Mouse (Mus musculus) spleen, adult 2 months (tissue): ENCODE results near the gene Dhx30.

Experiments
- CTCF ChIP-seq: fragments of 200-500 bp; IDR thresholded peaks from 2 replicates; pipeline ENCODE4 v1.5.1; 2011; ENCODE audit warnings: mild to moderate bottlenecking, inconsistent platforms; ENCODE audit not compliant: insufficient read depth, insufficient read length, insufficient replicate concordance; ENCODE audit errors: extremely low read depth
- POLR2A ChIP-seq: fragments of 200-500 bp; IDR thresholded peaks from 2 replicates; pipeline ENCODE4 v1.6.1; 2011; ENCODE audit warnings: low read depth, low read length, inconsistent platforms

DNA sequence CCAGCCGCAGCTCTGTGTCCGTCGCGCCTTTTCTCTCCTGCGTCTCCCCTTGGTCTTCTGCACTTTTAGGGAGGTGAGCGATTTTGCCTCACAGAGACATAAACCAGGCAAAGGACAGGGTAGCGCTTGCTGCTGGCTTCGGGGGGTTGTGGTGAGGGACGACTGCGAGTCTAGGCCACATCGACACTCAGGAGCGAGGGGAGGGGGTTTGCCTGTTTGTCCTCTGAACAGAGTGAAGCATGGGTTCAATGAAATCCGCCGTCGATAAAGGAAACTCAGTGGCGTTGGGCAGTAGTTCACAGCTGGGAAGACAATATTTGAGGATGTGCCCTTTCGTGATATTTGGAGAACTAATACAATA lies at the start of gene Dhx30:
- no peak for TF ChIP-seq CTCF
- no peak for TF ChIP-seq POLR2A
